1 mouse cellular context compared by ENCODE assay signal in genomic region chr6:113284931-113285330, GRCm38 (mm10).
TF ChIP-seq lines count a peak whose summit lies in the region.

No protein-coding gene starts in this region.

TF ChIP-seq in MEL, 35 proteins besides CTCF, POLR2A, EP300 and RAD21:
- TF ChIP-seq GABPA (IDR thresholded peaks at IDR 0.05; ENCODE audit: low read depth, low read length): no peak
- no peak for TF ChIP-seq TBP (IDR thresholded peaks at IDR 0.05; ENCODE audit: low read depth, low read length)
- no peak for TF ChIP-seq NELFE (IDR thresholded peaks at IDR 0.05; ENCODE audit: low read depth, low read length)
- TF ChIP-seq KAT2A (conservative IDR thresholded peaks at IDR 0.05; ENCODE audit: low read depth, low read length): no peak
- no peak for TF ChIP-seq MYC (IDR thresholded peaks at IDR 0.05; ENCODE audit: low read depth, low read length)
- no peak for TF ChIP-seq MAFK (IDR thresholded peaks at IDR 0.05; ENCODE audit: borderline replicate concordance, low read depth, low read length)
